Mouse (Mus musculus): ENCODE results near the gene Klk4.

GRCm38 (mm10) chr7:43873674-43874073 is 7.3 kb upstream of the Klk4 start:
- TF ChIP-seq CTCF (IDR thresholded peaks at IDR 0.05; ENCODE audit: borderline replicate concordance, control insufficient read depth, extremely low read depth, insufficient read depth, low read length, poor library complexity) (no peak), POLR2A (IDR thresholded peaks at IDR 0.05; ENCODE audit: control insufficient read depth, extremely low read depth, insufficient read depth, low read length, poor library complexity) (no peak)
